Mouse (Mus musculus) cortical plate, adult 2 months (tissue): ENCODE results near the gene Zdhhc19.

Source experiments
- CTCF ChIP-seq: fragments of 200-500 bp; IDR thresholded peaks from 2 replicates; pipeline ENCODE4 v1.5.1; 2011; ENCODE audit warnings: mild to moderate bottlenecking, control low read depth, low read length; ENCODE audit not compliant: insufficient read depth; ENCODE audit errors: extremely low read depth
- POLR2A ChIP-seq: fragments of 200-500 bp; IDR thresholded peaks from 2 replicates; pipeline ENCODE4 v1.6.1; 2011; ENCODE audit warnings: mild to moderate bottlenecking, low read length, control low read depth; ENCODE audit not compliant: insufficient read depth; ENCODE audit errors: extremely low read depth

- no peak for TF ChIP-seq CTCF
- TF ChIP-seq POLR2A, result no peak
These were observed 76.5 kb downstream of the Zdhhc19 start for GRCm38 (mm10) chr16:32572528-32572927.
